Mouse (Mus musculus) splenic B cell, adult 2 months (primary cell): ENCODE data around the gene Nrap.

Experiments used
- DNase-seq: peaks from one replicate; pipeline ENCODE4 v3.0.0-alpha.2; 2011; ENCODE audit warnings: low read depth, low spot score
- H3K27me3 ChIP-seq: 2 replicates; pipeline ENCODE4 v1.6.1; 2012; ENCODE audit warnings: mild to moderate bottlenecking, low read length, moderate library complexity, mixed read lengths; ENCODE audit not compliant: control insufficient read depth, poor library complexity, insufficient read depth, severe bottlenecking
- H3K36me3 ChIP-seq: 2 replicates; pipeline ENCODE4 v1.6.1; 2012; ENCODE audit warnings: mild to moderate bottlenecking, low read length, moderate library complexity, mixed read lengths; ENCODE audit not compliant: control insufficient read depth, poor library complexity, insufficient read depth, severe bottlenecking

Nrap gene

DNA sequence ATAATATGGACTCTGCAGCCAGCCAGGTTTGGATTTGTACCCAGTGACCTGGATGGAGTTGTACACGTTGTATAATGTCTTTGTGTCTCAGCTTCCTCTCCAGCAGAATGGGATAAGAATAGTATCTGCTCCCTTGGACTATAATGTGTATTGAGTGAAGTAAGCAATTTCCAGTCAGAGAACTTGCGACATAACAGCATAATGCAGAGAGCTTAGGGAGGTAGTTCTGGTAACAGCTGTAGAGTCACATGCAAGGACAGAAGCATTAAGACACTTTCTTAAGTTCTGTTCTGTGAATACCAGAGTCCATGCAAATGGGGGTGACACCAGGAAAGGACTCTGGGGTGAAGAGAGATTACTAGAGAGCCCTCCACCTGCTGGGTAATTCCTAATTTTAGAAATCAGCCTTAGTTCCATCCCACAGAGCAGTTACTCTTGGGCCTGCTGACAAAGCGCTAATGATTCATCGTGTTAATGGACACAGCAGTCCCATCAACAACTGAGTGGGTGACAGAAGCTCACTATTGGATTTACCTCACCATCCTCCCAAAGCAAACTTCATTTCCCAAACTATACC lies 2.0 kb downstream of the Nrap start:
- H3K36me3 ChIP-seq: no peaks in the 10 kb centered on the region
- H3K27me3 ChIP-seq: no peaks in the 10 kb centered on the region
- DNase-seq: no peak

DNA sequence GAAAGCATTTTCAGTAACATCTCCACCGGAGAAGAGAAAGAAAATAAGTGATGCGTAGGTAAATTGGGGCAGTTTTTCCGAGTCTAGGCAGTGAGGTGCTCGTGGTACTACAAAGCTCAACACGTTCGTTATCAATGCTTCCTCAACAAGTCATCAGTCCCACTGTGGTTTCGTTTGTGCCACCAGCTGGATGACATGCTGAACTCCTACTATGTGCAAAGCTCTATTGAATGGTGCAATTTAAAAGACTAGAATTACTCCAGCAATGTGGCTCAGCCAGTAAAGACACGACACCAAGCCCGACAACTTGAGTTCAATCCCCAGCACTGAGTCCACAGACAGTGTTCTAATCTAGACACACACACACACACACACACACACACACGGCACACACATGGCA lies 3.7 kb downstream of the Nrap start:
- DNase-seq: no peak
- Histone ChIP-seq H3K36me3 (no peaks in the 10 kb centered on the region), H3K27me3 (no peaks in the 10 kb centered on the region)

DNA sequence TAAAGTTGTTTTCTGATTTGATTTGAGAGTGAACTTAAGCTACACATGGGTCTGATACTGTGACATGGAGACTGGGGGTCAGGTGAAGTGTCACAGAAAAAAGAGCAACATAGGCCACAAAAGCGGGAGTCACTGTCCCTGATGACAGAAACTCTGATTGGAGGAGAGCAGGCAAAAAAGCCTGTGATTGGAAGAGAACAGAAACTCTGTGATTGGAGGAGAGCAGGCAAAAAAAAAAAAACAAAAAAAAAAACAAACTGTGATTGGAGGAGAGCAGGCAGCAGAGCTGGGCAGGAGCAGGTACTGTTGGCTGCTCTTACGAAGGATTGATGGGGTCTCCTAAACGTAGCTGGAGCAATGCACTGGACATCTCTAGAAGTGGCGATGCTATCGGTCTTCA lies 4.3 kb downstream of the Nrap start:
- no peaks in the 10 kb centered on the region for H3K27me3 ChIP-seq
- DNase-seq: no peak
- H3K36me3 ChIP-seq: no peaks in the 10 kb centered on the region

DNA sequence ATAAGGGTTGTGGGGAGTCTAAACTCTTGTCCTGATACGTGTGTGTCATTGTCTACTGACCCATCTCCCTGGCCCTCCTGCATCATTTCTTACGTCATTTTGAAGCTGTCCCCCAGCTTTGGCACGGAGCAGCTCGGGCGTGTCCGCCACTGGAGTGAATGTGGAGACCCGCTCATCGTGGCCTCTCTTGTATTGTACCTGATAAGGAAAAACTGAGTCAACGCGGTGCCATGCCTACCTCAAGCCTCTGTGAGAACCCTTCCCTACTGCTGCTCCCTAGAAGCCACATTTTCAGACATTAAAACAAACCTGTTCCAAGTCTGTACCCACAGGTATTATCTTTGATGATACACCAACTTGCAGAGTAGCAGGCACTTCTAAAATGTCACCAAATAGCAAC lies 8.4 kb downstream of the Nrap start:
- Histone ChIP-seq H3K36me3 (no peaks in the 10 kb centered on the region), H3K27me3 (no peaks in the 10 kb centered on the region)
- DNase-seq: no peak

GRCm38 (mm10) chr19:56380341-56380740 lies 9.5 kb downstream of the Nrap start:
- DNase-seq: no peak
- Histone ChIP-seq H3K27me3 (no peaks in the 10 kb centered on the region), H3K36me3 (no peaks in the 10 kb centered on the region)

DNA sequence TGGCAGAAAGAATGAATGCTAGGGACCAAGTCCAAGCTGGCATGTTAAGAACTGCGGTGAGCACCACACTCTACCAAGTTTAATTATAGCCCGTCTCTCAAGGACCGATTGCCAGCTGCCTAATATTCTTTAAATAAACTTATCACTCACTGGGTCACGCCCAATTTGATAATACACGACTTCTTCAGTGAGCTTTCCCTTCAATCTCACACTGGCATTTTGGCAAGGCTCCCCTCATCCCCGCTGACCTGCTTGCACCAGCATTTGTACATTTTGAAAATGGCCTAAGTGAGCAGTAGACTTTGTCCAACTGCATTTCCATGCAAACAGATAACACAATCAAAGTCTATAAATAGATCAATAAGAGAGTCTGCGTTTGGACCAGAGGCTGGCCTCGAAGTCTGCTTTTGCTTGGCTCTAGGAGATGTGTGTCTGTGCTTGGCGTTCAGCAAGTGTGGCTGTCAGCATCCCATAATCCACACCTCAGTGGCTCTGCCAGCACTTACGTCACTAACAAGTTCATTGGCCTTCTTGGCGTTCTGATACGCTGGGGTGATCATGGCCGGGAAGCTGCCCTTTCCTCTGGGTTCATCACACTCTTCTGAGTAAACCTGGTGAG lies 11.2 kb downstream of the Nrap start:
- Histone ChIP-seq H3K27me3 (no peaks in the 10 kb centered on the region), H3K36me3 (no peaks in the 10 kb centered on the region)
- no peak for DNase-seq

DNA sequence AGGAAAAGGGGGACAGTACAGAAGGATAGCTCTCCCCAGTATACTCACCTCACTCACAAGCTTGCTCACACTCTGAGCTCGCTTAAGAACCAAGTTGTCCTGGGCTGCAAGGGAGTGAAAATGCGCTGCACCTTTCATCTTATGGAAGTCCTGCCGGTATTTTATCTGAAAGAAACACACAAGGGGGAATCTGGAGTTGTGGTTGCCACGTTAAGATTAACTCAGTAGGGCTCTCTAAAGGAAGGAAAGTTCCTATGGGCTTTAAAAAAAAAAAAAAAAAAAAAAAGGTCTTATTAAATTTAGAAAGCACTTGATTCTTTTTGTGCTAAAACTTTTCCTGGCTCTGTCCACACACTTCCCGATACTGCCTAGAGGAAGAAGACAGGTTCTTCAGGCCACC lies 11.8 kb downstream of the Nrap start:
- Histone ChIP-seq H3K27me3 (no peaks in the 10 kb centered on the region), H3K36me3 (no peaks in the 10 kb centered on the region)
- DNase-seq: no peak

GRCm38 (mm10) chr19:56374011-56374410 lies 15.8 kb downstream of the Nrap start:
- H3K27me3 ChIP-seq: no peaks in the 10 kb centered on the region
- H3K36me3 ChIP-seq: no peaks in the 10 kb centered on the region
- no peak for DNase-seq

DNA sequence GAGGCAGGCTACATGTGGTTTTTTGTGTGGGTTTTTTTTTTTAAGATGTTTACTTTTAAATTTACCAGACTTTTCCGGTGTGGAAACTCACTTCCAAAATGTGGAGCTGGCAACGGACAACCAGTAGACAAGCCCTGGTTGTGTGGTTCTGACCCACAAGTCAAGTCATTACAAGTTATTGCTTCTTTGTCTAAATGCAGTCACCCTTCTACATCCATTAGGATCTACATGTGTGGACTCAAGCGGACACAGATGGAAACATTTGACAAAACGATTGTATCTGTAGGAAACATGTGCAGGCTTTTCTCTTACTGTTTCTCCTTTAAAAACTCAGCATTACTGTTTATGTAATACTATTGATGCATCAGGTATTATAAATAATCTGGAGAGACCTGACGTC lies 16.6 kb downstream of the Nrap start:
- Histone ChIP-seq H3K27me3 (no peaks in the 10 kb centered on the region), H3K36me3 (no peaks in the 10 kb centered on the region)
- DNase-seq: no peak

DNA sequence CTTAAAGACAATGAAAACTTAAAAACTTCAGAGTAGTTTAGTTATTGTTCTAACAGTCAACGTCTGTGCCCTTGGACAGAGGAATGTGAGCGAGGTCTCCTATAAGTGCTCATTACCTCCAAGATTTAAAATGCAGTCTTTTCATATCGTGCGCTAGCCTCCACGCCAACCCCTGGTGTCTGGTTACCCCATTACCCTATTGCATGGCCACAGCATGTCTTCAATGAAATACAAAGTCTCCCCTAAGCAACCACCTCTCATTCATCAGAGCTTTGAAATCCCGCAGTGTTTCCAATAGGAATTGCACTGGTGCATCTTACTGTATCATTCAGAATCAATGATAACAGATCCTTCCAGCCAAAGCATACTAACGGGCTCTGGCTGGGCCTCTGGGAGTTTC lies 17.6 kb downstream of the Nrap start:
- no peak for DNase-seq
- no peaks in the 10 kb centered on the region for H3K27me3 ChIP-seq
- H3K36me3 ChIP-seq: no peaks in the 10 kb centered on the region

- Histone ChIP-seq H3K36me3 (no peaks in the 10 kb centered on the region), H3K27me3 (no peaks in the 10 kb centered on the region)
- no peak for DNase-seq
Measured at GRCm38 (mm10) chr19:56370389-56371150, 19.3 kb downstream of the Nrap start.

GRCm38 (mm10) chr19:56368912-56369311 lies 20.9 kb downstream of the Nrap start:
- Histone ChIP-seq H3K36me3 (no peaks in the 10 kb centered on the region), H3K27me3 (no peaks in the 10 kb centered on the region)
- no peak for DNase-seq

DNA sequence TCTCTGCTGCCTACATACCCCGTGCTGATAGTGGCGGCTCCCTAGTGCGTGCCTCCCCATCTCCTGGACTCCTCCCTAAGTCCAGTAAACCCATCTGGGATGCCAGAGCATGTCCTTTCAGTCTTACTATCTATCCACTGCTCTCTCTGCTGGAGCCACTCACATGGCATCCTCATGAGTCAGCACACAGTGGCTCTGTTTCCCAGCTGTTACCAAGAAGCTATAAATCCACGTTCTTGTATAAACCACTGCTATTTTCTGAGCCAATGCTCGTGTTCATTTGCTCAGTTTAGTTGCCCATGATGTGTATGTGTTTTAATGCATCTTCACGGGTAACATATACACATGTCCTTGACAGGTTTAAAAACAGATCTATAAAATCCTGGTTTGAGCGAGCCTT lies 22.1 kb downstream of the Nrap start:
- DNase-seq: no peak
- no peaks in the 10 kb centered on the region for H3K36me3 ChIP-seq
- no peaks in the 10 kb centered on the region for H3K27me3 ChIP-seq

DNA sequence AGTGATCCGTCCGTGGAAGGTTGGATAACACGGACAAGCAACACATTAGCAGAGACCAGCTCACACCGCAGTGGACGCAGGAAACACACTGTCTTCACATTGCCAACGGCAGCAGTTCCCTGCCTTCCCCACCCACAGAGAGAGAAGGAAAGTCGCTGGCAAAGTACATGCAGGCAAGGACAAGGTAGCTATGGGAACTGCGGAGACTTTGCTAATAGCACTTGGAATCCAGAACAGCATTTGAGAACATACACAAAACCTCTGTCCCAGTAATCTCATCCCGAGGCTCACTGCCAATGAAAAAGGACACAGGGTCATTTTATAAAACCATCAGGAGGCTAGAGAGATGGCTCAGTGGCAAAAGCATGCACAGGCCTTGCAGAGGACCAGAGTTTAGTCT lies 23.2 kb downstream of the Nrap start:
- Histone ChIP-seq H3K27me3 (no peaks in the 10 kb centered on the region), H3K36me3 (no peaks in the 10 kb centered on the region)
- no peak for DNase-seq

GRCm38 (mm10) chr19:56366168-56366567 lies 23.7 kb downstream of the Nrap start:
- no peak for DNase-seq
- no peaks in the 10 kb centered on the region for H3K27me3 ChIP-seq
- H3K36me3 ChIP-seq: no peaks in the 10 kb centered on the region
